Mouse (Mus musculus) ovary, adult 18-20 months (tissue): ENCODE data around the gene 4933417A18Rik.
"Not testable (repeated sequence)": the region's sequence is repeated elsewhere in the genome, so short reads cannot be mapped to it uniquely, and the experiment has no call there.

ENCODE experiments used
- DNase-seq: peaks from one replicate; pipeline ENCODE4 v3.0.0; 2022; ENCODE audit warnings: low spot score, mixed read lengths

The 4933417A18Rik gene

DNA sequence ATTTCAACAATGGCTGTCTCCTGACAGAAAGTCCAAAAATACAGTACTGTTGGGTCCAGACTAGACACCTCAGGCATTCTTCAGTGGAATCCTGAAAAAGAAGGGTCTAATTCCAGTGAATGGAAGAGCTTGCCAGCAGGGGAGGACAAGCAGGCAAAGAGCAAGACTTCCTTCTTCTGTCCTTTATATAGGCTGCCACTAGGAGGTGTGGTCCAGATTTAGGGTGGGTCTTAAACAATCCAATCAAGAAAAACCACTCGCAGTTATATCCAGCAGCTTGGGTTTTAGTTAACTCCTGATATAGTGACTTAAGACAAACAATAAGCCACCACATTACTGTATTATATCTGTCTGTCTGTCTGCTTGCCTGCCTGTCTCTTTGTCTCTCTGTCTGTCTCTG is 49.6 kb downstream of the 4933417A18Rik start:
- no peak for DNase-seq

DNA sequence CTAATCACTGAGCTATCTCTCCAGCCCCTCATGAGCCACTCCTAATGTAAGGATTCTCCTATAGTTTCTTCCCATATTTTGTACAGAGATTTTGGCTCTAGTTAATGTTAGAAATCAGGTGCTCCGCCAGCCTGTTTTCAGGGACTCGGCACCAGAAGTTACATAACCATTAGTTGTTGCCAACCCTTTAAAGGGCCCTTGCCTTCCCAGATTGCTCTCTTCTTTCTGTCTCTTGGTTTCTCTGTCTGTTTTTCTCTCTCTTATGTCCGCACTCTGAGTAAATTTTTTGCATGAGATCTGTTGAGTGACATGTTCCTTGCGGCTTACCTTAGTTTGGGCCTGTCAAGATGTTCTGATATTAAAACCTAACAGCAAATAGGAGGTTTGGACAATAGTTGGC is 51.9 kb downstream of the 4933417A18Rik start:
- no peak for DNase-seq

DNA sequence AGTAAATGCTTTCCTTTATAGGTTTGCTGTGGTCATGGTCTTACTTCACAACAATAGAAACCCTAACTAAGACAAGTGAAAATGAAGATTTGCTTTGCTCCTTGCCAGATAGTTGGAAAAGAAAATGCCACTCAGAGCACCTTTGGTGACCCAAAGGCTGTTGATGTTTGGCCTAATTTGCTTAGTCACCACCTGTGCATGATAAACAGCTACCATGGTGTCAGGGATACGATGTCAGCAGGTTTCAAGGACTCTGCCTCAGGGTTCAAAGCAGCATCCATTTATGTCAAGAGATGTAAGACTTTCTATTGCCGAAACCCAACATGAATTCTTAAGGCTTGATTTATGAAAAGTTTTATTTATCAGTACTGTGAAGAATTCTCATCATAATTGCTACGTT is 53.2 kb downstream of the 4933417A18Rik start:
- DNase-seq: no peak

DNA sequence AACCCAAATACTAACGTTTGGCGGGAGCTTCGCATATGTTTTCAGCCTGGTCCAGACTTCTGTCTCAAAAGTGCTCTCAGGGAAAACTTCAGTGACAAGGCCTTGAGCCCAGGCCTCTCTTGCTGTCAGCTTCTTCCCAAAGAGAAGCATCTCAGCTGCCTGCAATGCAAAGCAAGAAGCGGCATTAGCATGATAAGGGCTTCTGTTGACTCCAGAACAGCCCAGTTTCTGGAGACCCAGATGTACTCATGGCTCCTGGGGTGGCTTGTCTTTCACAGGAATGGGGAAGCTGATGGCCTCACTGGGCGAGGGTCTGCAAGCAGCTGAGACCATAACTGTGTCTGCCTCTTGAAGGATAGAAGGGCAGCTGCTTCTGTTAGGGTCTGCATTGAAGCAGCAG is 54.4 kb downstream of the 4933417A18Rik start:
- DNase-seq: not testable (repeated sequence)

DNA sequence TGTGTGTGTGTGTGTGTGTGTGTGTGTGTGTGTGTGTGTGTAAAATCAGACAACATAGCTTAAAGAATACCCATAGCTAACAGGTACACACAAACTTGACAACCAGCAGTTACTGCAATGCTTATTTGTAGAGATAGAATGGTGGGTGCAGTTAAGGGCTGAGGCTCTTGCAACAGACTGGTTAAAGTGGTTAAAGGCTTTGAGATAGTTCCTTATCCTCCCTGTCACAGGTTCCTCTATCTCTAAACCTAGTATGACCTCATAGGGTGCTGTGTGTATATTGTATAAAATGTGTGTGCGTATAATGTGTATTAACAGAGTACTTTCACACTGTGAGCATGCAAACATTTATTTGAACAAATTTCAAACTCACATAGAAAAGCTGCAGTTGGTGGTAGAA is 59.3 kb downstream of the 4933417A18Rik start:
- not testable (repeated sequence) for DNase-seq

- no peak for DNase-seq
Measured at GRCm38 (mm10) chr13:34991581-34992273, 67.5 kb downstream of the 4933417A18Rik start.

DNA sequence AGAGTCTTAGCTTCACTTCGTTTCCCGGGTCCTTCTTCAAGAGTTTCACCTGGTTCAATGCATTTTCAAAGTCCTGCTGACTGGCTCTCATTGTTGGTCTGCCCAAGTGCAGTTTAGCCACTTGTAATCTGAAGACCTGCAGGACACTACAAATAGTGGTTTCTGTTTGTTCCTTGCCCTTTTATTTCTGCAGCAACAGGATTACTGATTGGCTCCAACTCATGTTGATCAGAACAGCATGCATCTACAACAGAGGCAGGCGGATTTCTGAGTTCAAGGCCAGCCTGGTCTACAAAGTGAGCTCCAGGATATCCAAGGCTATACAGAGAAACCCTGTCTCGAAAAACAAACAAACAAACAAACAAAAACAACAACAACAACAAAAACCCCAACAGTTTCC is 68.9 kb downstream of the 4933417A18Rik start:
- no peak for DNase-seq

GRCm38 (mm10) chr13:34993595-34993982 is 69.4 kb downstream of the 4933417A18Rik start:
- DNase-seq: no peak

DNA sequence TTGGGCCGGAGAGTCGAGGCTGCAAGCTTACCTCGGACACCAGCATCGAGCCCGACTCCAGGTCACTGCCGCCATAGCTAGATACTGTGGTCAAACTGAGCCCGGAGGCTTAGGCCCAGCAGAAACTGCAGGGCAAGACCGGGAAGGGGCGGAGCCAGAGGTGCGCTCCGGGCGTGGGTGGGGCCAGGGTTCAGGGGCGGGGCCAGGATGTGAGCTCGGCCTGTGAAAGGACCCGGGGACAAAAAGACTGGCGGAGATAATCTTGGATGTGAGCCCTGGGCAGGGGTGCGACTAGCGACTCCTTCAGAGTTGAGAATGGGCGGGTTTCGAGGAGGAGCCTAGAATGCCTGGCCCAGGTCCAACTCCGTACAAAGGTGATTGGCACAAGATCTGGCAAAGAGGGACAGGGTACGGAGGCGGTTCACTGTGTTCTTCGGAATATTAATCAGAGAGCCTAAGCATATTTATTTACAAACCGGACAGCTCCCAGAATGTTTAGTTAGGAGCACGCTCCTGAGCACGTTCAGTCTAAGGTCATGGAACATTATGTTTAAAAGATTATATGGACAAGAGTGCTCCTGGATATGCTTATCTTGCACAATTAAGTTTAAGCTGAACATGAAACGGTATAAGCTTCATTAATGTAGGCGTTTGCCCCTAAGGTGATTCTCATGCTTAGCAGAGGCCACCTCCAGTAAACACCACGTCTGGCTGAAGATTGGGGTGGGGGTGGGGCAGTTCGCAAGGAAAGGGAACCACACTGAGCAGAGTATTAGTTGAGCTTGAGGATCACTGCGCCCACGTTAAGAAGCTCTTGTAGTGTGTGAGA is 70.0 kb downstream of the 4933417A18Rik start:
- DNase-seq: peak; percentile 96

GRCm38 (mm10) chr13:34995925-34996324 is 71.7 kb downstream of the 4933417A18Rik start:
- no peak for DNase-seq
